Mouse (Mus musculus) embryonic fibroblast, embryonic 13.5 days (primary cell): ENCODE measurements around the gene Lcmt1.

Experiments
- CTCF ChIP-seq: IDR thresholded peaks from 2 replicates; pipeline ENCODE4 v1.5.1; 2011; ENCODE audit warnings: mild to moderate bottlenecking, control low read depth, low read length, moderate library complexity, borderline replicate concordance; ENCODE audit not compliant: insufficient read depth
- POLR2A ChIP-seq: IDR thresholded peaks from 2 replicates; pipeline ENCODE4 v1.6.1; 2011; ENCODE audit warnings: low read depth, mild to moderate bottlenecking, control low read depth, low read length, moderate library complexity

- TF ChIP-seq POLR2A (no peak), CTCF (no peak)
These were observed 47.2 kb downstream of the Lcmt1 start for GRCm38 (mm10) chr7:123416803-123417202.
